In the genomic region with DNA sequence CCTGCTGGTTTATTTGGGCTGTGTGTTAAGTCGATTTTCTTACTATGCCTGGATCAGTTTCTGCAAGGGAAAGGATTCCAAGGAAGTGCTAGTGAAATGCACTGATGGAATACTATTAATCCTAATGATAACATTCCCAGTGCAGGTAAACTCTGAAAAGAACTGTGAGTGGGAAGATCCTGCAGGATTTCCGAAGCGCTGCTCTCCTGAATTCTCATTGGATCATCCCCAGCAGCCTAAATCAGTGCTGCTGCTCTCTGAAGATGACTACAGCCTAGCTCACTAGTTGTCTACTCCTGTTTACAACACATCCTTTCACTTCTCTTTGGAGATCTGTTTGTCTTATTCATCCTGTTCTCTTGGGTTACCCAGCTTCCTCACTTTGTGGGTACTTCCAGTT, we compare ENCODE assay signal across 8 mouse cellular contexts. TPM values are rescaled to one million over a fixed set of nuclear protein-coding genes. Genes with fewer than 3 reads are reported as not detected.
DNase-seq lines count a peak whose midpoint lies in the region; ATAC-seq and TF ChIP-seq lines count a peak whose summit lies in the region.

No protein-coding gene starts in this region.

- peak; percentile 27; the same call in 1 of the 2 replicates for ATAC-seq in cerebellum, adult (ENCODE audit: insufficient number of reproducible peaks, low FRiP score, low TSS enrichment)
- ATAC-seq in limb, embryonic 14.5 days (ENCODE audit: low FRiP score, low read depth), result no peak
- ATAC-seq in CD4-positive, CD25-positive, alpha-beta regulatory T cell, adult 4 months, result no peak

- no peaks in the 10 kb centered on the region for H3K9me3 ChIP-seq in limb, embryonic 14.5 days (ENCODE audit: control insufficient read depth, low read length)

- H3K27ac ChIP-seq in limb, embryonic 14.5 days (replicated peaks; ENCODE audit: low read depth, low read length), result no peak overlapping the region

- H3K4me2 ChIP-seq in limb, embryonic 14.5 days (replicated peaks; ENCODE audit: low read depth, low read length, severe bottlenecking), result peak overlapping the region; percentile 40

- peak overlapping the region; percentile 23 for H3K4me3 ChIP-seq in limb, embryonic 14.5 days (replicated peaks; ENCODE audit: low read length)

- DNase-seq in cerebellum, postnatal 4 days (ENCODE audit: low spot score in 2 of 2), result no peak
- DNase-seq in retina, postnatal 1 day, result peak; percentile 7
- DNase-seq in retina, embryonic 14.5 days (ENCODE audit: low spot score), result no peak
- DNase-seq in limb, embryonic 14.5 days (ENCODE audit: low spot score), result no peak
- DNase-seq in spleen, adult 12 weeks (ENCODE audit: low spot score), result no peak
- DNase-seq in kidney, adult 18-20 months, result no peak

- no peak for TF ChIP-seq POLR2A in limb, embryonic 14.5 days (IDR thresholded peaks at IDR 0.05; ENCODE audit: borderline replicate concordance, extremely low read depth, insufficient read depth, insufficient read length)

- H3K4me1 ChIP-seq in limb, embryonic 14.5 days (ENCODE audit: control insufficient read depth, insufficient read depth, low read length), result 0 out of 2 replicates have a peak, but pooled peaks cover 4% of the 10 kb centered on the region

- no peaks in the 10 kb centered on the region for H3K36me3 ChIP-seq in limb, embryonic 14.5 days (ENCODE audit: control insufficient read depth, insufficient read depth, low read length)

- WGBS in limb, embryonic 14.5 days, result 0% methylated on average over 3 of the region's 3 CpGs

- no peak overlapping the region for H3K9ac ChIP-seq in limb, embryonic 14.5 days (ENCODE audit: low read depth, low read length, severe bottlenecking)

- H3K27me3 ChIP-seq in limb, embryonic 14.5 days (ENCODE audit: control insufficient read depth, insufficient read depth, low read length), result peaks cover 31% of the 10 kb centered on the region

RNA-seq across cellular contexts. Expression of a gene that starts 0.8 kb away (rescaled TPM):
- 1.7 and 1.8 TPM in 2 replicates for polyA plus RNA-seq in limb, embryonic 14.5 days (2012; rRNA removed)
- polyA plus RNA-seq in limb, embryonic 14.5 days (2014; fragmentation: Nextera tagmentation; extraction: Ambion mirVana), result 1.9 and 2.7 TPM in 2 replicates
- polyA plus RNA-seq in CD4-positive, CD25-positive, alpha-beta regulatory T cell, adult 4 months (2017; shearing (Covaris generic)), result not detected
